Comparison of ENCODE assay signal across 8 mouse cellular contexts in genomic region chr8:95914905-95915643, GRCm38 (mm10). TPM values are rescaled to one million over a fixed set of nuclear protein-coding genes. Genes with fewer than 3 reads are reported as not detected.
A peak's percentile ranks its signal among the peaks of the same experiment; 100 is the strongest.
DNase-seq lines count a peak whose midpoint lies in the region; ATAC-seq and TF ChIP-seq lines count a peak whose summit lies in the region.

No protein-coding gene starts in this region.

- no peaks in the 10 kb centered on the region for H3K36me3 ChIP-seq in heart, embryonic 13.5 days
- H3K36me3 ChIP-seq in liver, embryonic 12.5 days = no peaks in the 10 kb centered on the region
- H3K36me3 ChIP-seq in neural tube, embryonic 12.5 days = no peaks in the 10 kb centered on the region

- WGBS in heart, embryonic 13.5 days = 5% methylated on average over 7 of the region's 7 CpGs
- WGBS in liver, embryonic 12.5 days (ENCODE audit: insufficient replicate concordance) = 7% methylated on average over 7 of the region's 7 CpGs
- 8% methylated on average over 7 of the region's 7 CpGs for WGBS in neural tube, embryonic 12.5 days

- H3K27me3 ChIP-seq in heart, embryonic 13.5 days (replicated peaks) = peaks cover 3% of the 10 kb centered on the region; the same call in 1 of the 2 replicates
- peaks cover 18% of the 10 kb centered on the region for H3K27me3 ChIP-seq in liver, embryonic 12.5 days (replicated peaks)
- no peaks in the 10 kb centered on the region for H3K27me3 ChIP-seq in neural tube, embryonic 12.5 days (replicated peaks)

- ATAC-seq in CD4-positive, CD25-positive, alpha-beta regulatory T cell, adult 4 months = peak; percentile 79
- ATAC-seq in heart, embryonic 13.5 days (ENCODE audit: extremely low read depth, insufficient number of reproducible peaks, low FRiP score, low TSS enrichment) = no peak
- peak; percentile 55; the same call in 1 of the 2 replicates for ATAC-seq in liver, embryonic 12.5 days
- peak; percentile 92 for ATAC-seq in neural tube, embryonic 12.5 days (ENCODE audit: low FRiP score, low read depth)

- H3K4me1 ChIP-seq in bone marrow macrophage, adult 2 months (ENCODE audit: control insufficient read depth, insufficient read depth, low read length) = no peaks in the 10 kb centered on the region
- H3K4me1 ChIP-seq in embryonic fibroblast, embryonic 13.5 days (ENCODE audit: control insufficient read depth, insufficient read depth, low read length) = no peaks in the 10 kb centered on the region
- H3K4me1 ChIP-seq in heart, embryonic 13.5 days = peaks cover 11% of the 10 kb centered on the region
- peaks cover 5% of the 10 kb centered on the region; the same call in 1 of the 2 replicates for H3K4me1 ChIP-seq in liver, embryonic 12.5 days
- peaks cover 4% of the 10 kb centered on the region; the same call in 1 of the 2 replicates for H3K4me1 ChIP-seq in neural tube, embryonic 12.5 days

- no peak for TF ChIP-seq POLR2A in bone marrow macrophage, adult 2 months (IDR thresholded peaks at IDR 0.05; ENCODE audit: borderline replicate concordance, low read depth, low read length)
- no peak for TF ChIP-seq POLR2A in embryonic fibroblast, embryonic 13.5 days (IDR thresholded peaks at IDR 0.05; ENCODE audit: low read depth, low read length)

- H3K4me2 ChIP-seq in heart, embryonic 13.5 days = peak overlapping the region; percentile 76
- H3K4me2 ChIP-seq in liver, embryonic 12.5 days = no peak overlapping the region
- no peak overlapping the region for H3K4me2 ChIP-seq in neural tube, embryonic 12.5 days (replicated peaks)

- peak; percentile 62 for TF ChIP-seq CTCF in bone marrow macrophage, adult 2 months (IDR thresholded peaks at IDR 0.05; ENCODE audit: low read depth, low read length)
- TF ChIP-seq CTCF in embryonic fibroblast, embryonic 13.5 days (IDR thresholded peaks at IDR 0.05; ENCODE audit: borderline replicate concordance, insufficient read depth, low read length) = peak; percentile 65; the same call in 1 of the 2 replicates

- no peak overlapping the region for H3K27ac ChIP-seq in bone marrow macrophage, adult 2 months (ENCODE audit: insufficient read depth, low read depth, low read length)
- no peak overlapping the region for H3K27ac ChIP-seq in embryonic fibroblast, embryonic 13.5 days (ENCODE audit: insufficient read depth, low read length)
- H3K27ac ChIP-seq in heart, embryonic 13.5 days (replicated peaks) = no peak overlapping the region
- no peak overlapping the region for H3K27ac ChIP-seq in liver, embryonic 12.5 days
- H3K27ac ChIP-seq in neural tube, embryonic 12.5 days = no peak overlapping the region

- no peak overlapping the region for H3K9ac ChIP-seq in heart, embryonic 13.5 days
- no peak overlapping the region for H3K9ac ChIP-seq in liver, embryonic 12.5 days
- H3K9ac ChIP-seq in neural tube, embryonic 12.5 days = no peak overlapping the region

- no peaks in the 10 kb centered on the region for H3K9me3 ChIP-seq in heart, embryonic 13.5 days
- H3K9me3 ChIP-seq in liver, embryonic 12.5 days (replicated peaks) = no peaks in the 10 kb centered on the region
- no peaks in the 10 kb centered on the region for H3K9me3 ChIP-seq in neural tube, embryonic 12.5 days

- DNase-seq in kidney, postnatal 10 days = peak; percentile 85
- peak; percentile 61 for DNase-seq in telencephalon, adult 2 months (ENCODE audit: low read depth, low spot score)

- no peak overlapping the region for H3K4me3 ChIP-seq in bone marrow macrophage, adult 2 months (ENCODE audit: insufficient read depth, low read length)
- no peak overlapping the region for H3K4me3 ChIP-seq in embryonic fibroblast, embryonic 13.5 days (ENCODE audit: insufficient read depth, low read length)
- no peak overlapping the region for H3K4me3 ChIP-seq in heart, embryonic 13.5 days
- no peak overlapping the region for H3K4me3 ChIP-seq in liver, embryonic 12.5 days
- H3K4me3 ChIP-seq in neural tube, embryonic 12.5 days = no peak overlapping the region

RNA-seq across cellular contexts. Expression of gene Got2, which starts 26.7 kb away (rescaled TPM):
- 100 to 1,000 TPM in 1 of 2 experiments, 10 to 100 TPM in 1; 59.7 to 151 TPM for polyA plus RNA-seq in CD4-positive, CD25-positive, alpha-beta regulatory T cell, adult 4 months (2017; shearing (Covaris generic))
- 56.2 and 66.5 TPM in 2 replicates for polyA plus RNA-seq in bone marrow macrophage, adult 2 months (2012; ENCODE audit: insufficient read depth, insufficient read length, missing spikeins)
- 122 and 144 TPM in 2 replicates for polyA plus RNA-seq in embryonic fibroblast, embryonic 13.5 days (2011; ENCODE audit: insufficient read length, low read depth, missing spikeins)
- polyA plus RNA-seq in heart, embryonic 13.5 days (2015; fragmentation: Nextera tagmentation; extraction: Ambion mirVana) = 322 and 326 TPM in 2 replicates
- 203 and 223 TPM in 2 replicates for polyA plus RNA-seq in liver, embryonic 12.5 days (2016; fragmentation: Nextera tagmentation; extraction: Ambion mirVana)
- 182 and 196 TPM in 2 replicates for polyA plus RNA-seq in neural tube, embryonic 12.5 days (2016; fragmentation: Nextera tagmentation; extraction: Ambion mirVana)
